Mouse (Mus musculus) hindbrain, postnatal 0 days (tissue): ENCODE measurements around the gene Cdkl4. TPM values are rescaled to one million over a fixed set of nuclear protein-coding genes. Genes with fewer than 3 reads are reported as not detected.

Source experiments
- ATAC-seq: fragments of 200-750 bp; cut with Nextera tagmentation; 2 replicates; pipeline ENCODE4 v1.8.0; 2017; ENCODE audit warnings: mild to moderate bottlenecking, moderate TSS enrichment, moderate library complexity
- DNase-seq: peaks from one replicate; pipeline ENCODE4 v3.0.0-alpha.2; 2015; ENCODE audit warnings: low spot score
- H3K27ac ChIP-seq: fragments of 300-500 bp; sonication (generic); 2 replicates; pipeline ENCODE4 v1.5.1; 2014; ENCODE audit warnings: mild to moderate bottlenecking
- H3K27me3 ChIP-seq: fragments of 300-500 bp; sonication (generic); 2 replicates; pipeline ENCODE4 v1.6.1; 2014; ENCODE audit warnings: low read length, mixed read lengths; ENCODE audit not compliant: insufficient read depth
- H3K36me3 ChIP-seq: fragments of 300-500 bp; sonication (generic); 2 replicates; pipeline ENCODE4 v1.6.1; 2014; ENCODE audit warnings: low read length, mixed read lengths; ENCODE audit not compliant: insufficient read depth
- H3K4me1 ChIP-seq: fragments of 300-500 bp; sonication (generic); 2 replicates; pipeline ENCODE4 v1.6.1; 2014; ENCODE audit warnings: antibody characterized with exemption, low read length, mixed read lengths; ENCODE audit not compliant: insufficient read depth
- H3K4me2 ChIP-seq: fragments of 300-500 bp; sonication (generic); 2 replicates; pipeline ENCODE4 v1.6.1; 2014; ENCODE audit warnings: low read depth, mild to moderate bottlenecking, low read length, moderate library complexity, mixed read lengths
- H3K4me3 ChIP-seq: fragments of 300-500 bp; sonication (generic); 2 replicates; pipeline ENCODE4 v1.5.1; 2014; ENCODE audit warnings: low read length
- H3K9ac ChIP-seq: fragments of 300-500 bp; sonication (generic); replicated peaks from 2 replicates; pipeline ENCODE4 v1.6.1; 2014; ENCODE audit warnings: mild to moderate bottlenecking, low read length, moderate library complexity, mixed read lengths
- H3K9me3 ChIP-seq: fragments of 300-500 bp; sonication (generic); 2 replicates; pipeline ENCODE4 v1.6.1; 2016; ENCODE audit warnings: low read length, mixed read lengths
- CTCF ChIP-seq: IDR thresholded peaks from 2 replicates; pipeline ENCODE4 v1.5.1; 2016; ENCODE audit warnings: antibody characterized with exemption, control low read depth, low read depth
- WGBS: fragments of 180-500 bp; shearing (Covaris S2); extraction: QIAGEN DNeasy Blood & Tissue Kit; methylation state at CpG from one replicate; pipeline ENCODE4 v1.1.7; 2014; 5-methylcytosine and 5-hydroxymethylcytosine counted together
- polyA plus RNA-seq: library from polyadenylated mRNA; unstranded; fragments of >200 nt; fragmentation: Nextera tagmentation; extraction: Ambion mirVana; gene quantifications from 2 replicates; pipeline ENCODE4 v1.2.1, GENCODE M21; 2015
- total RNA-seq: library from RNA; depleted of rRNA; stranded (reverse); fragments of >200 nt; gene quantifications from 2 replicates; pipeline ENCODE4 v1.2.3, GENCODE M21; 2014

Gene Cdkl4
- total and polyA plus RNA-seq, 2 experiments from 2014 or later, result 5.5 to 8.4 TPM

DNA sequence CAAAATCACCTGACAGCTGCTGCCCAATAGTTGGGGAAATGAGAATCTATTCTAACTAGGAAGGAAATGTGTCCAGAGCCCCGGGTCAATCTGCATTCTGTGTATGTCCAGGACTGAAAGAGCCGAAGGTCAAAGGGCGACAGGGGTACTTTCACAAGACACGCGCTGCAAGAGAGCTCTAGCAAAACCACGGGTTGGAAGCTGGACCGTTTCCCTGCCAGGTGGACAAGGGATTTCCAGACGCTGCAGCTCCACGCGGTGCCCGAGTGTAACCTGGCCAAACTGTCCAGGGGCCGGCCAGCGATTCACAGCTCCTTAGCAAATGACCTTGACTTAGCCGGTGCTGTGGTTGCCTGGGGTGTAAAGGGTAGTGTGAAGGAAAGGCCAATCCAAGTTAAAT is 19.0 kb downstream of the Cdkl4 start:
- H3K9ac ChIP-seq, result no peak overlapping the region
- H3K27me3 ChIP-seq, result no peaks in the 10 kb centered on the region
- DNase-seq, result no peak
- H3K36me3 ChIP-seq, result no peaks in the 10 kb centered on the region
- H3K27ac ChIP-seq, result no peak overlapping the region
- H3K9me3 ChIP-seq, result no peaks in the 10 kb centered on the region
- ATAC-seq, result no peak
- no peak overlapping the region for H3K4me3 ChIP-seq
- no peak overlapping the region for H3K4me2 ChIP-seq
- no peaks in the 10 kb centered on the region for H3K4me1 ChIP-seq
- WGBS, result 73% methylated on average over 14 of the region's 14 CpGs
- TF ChIP-seq CTCF, result no peak

DNA sequence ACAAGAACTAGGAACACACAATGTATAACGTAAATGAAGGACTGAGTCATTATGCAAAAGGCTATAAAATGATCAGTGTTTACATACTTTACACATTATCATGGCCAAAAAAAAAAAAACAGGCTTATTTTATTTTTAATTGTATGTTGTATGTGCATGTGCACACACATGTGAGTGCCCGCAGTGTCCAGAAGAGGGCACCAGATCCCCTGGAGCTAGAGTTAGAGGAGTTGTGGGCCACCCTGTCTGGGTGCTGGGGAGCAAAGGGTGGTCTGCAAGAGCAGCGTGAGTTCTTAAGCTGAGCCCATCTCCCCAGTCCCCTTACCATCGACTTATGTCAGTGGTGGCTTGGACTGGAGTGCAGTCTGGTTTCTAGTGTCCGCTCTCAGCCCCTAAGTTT is 20.2 kb downstream of the Cdkl4 start:
- Histone ChIP-seq H3K4me1 (no peaks in the 10 kb centered on the region), H3K9ac (no peak overlapping the region), H3K27me3 (no peaks in the 10 kb centered on the region), H3K36me3 (no peaks in the 10 kb centered on the region), H3K9me3 (no peaks in the 10 kb centered on the region), H3K4me3 (no peak overlapping the region), H3K4me2 (no peak overlapping the region), H3K27ac (no peak overlapping the region)
- DNase-seq (no peak), ATAC-seq (no peak)
- TF ChIP-seq CTCF, result peak; percentile 13; the same call in 1 of the 2 replicates
- 98% methylated on average over 5 of the region's 5 CpGs for WGBS

GRCm38 (mm10) chr17:80553318-80554270 is 24.0 kb downstream of the Cdkl4 start:
- H3K9ac ChIP-seq, result peak overlapping the region; percentile 50
- peak overlapping the region; percentile 48 for H3K4me3 ChIP-seq
- TF ChIP-seq CTCF, result peak; percentile 78
- peak overlapping the region; percentile 72 for H3K27ac ChIP-seq
- no peaks in the 10 kb centered on the region for H3K36me3 ChIP-seq
- ATAC-seq (peak; percentile 90), DNase-seq (peak; percentile 97)
- peak overlapping the region; percentile 51 for H3K4me2 ChIP-seq
- 3% methylated on average over 35 of the region's 35 CpGs for WGBS
- H3K27me3 ChIP-seq, result no peaks in the 10 kb centered on the region
- no peaks in the 10 kb centered on the region for H3K4me1 ChIP-seq
- H3K9me3 ChIP-seq, result no peaks in the 10 kb centered on the region

DNA sequence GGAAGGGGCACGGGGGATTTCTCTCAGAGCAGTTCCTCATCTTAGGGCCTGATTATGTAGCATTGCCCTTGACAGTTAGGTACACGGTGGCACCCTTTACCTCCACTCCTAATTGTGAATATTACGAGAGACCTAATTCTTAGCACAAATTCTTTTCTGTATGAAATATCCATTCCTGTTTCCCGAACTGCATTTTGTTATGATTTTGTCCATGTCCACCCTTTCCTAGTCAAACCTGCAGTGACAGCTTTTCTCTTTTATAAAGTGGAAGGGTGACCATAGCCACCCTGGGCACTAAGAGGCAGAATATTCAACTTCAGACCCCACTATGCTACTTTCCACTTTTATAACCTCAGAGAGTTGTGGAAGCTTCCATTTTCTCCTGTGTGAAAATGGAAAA is 25.0 kb downstream of the Cdkl4 start:
- 73% methylated on average over 4 of the region's 4 CpGs for WGBS
- peak overlapping the region; percentile 51; the same call in 1 of the 2 replicates for H3K4me2 ChIP-seq
- TF ChIP-seq CTCF, result no peak
- H3K9ac ChIP-seq, result no peak overlapping the region
- ATAC-seq (no peak), DNase-seq (no peak)
- H3K4me1 ChIP-seq, result no peaks in the 10 kb centered on the region
- no peaks in the 10 kb centered on the region for H3K36me3 ChIP-seq
- H3K27me3 ChIP-seq, result no peaks in the 10 kb centered on the region
- H3K9me3 ChIP-seq, result no peaks in the 10 kb centered on the region
- peak overlapping the region; percentile 48; the same call in 1 of the 2 replicates for H3K4me3 ChIP-seq
- H3K27ac ChIP-seq, result peak overlapping the region; percentile 72; the same call in 1 of the 2 replicates

DNA sequence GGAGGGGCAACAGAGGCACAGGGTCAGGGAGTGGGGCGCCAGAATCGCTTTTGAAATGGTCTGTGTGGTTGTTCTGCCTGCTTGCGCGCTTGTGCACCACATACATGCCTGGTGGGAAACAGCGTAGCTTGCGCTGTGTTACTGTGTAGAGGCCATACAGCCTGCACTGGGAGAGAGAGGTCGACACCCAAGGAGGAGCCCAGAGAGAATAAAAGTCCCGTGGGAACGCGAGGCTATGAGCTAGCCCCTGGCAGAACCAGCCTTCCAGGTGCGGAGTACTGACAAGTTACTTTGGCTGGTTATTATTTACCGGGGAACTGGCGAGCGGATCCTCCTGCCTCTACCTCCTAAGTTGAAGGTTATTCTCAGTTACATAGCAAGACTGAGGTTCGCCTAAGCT is 26.6 kb downstream of the Cdkl4 start:
- Histone ChIP-seq H3K4me1 (no peaks in the 10 kb centered on the region), H3K9ac (no peak overlapping the region), H3K4me2 (no peak overlapping the region), H3K9me3 (no peaks in the 10 kb centered on the region), H3K36me3 (no peaks in the 10 kb centered on the region), H3K4me3 (no peak overlapping the region), H3K27me3 (no peaks in the 10 kb centered on the region), H3K27ac (no peak overlapping the region)
- WGBS, result 87% methylated on average over 15 of the region's 15 CpGs
- ATAC-seq (no peak), DNase-seq (no peak)
- no peak for TF ChIP-seq CTCF

DNA sequence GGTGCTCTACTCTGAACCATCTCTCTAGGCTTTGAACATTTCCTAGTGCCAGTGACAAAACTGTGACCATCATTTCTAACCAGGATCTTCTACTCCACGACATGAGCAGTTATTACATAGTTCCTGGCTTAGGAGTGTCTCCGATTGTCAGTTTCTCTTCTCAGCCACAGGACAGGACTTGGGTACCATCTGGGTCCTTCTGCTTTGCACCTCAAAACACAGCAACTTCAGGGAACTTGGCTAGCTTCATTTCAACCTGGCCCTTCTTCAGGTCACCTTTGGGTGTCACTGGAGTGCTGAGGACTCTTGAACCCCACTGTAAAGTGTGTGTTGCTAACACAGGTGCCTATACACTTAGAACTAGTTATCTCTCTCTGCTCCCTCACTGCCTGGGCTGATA is 30.8 kb downstream of the Cdkl4 start:
- Histone ChIP-seq H3K4me1 (no peaks in the 10 kb centered on the region), H3K36me3 (no peaks in the 10 kb centered on the region), H3K27ac (no peak overlapping the region), H3K9ac (no peak overlapping the region), H3K4me2 (no peak overlapping the region), H3K4me3 (no peak overlapping the region), H3K27me3 (no peaks in the 10 kb centered on the region), H3K9me3 (no peaks in the 10 kb centered on the region)
- ATAC-seq, result no peak
- TF ChIP-seq CTCF, result no peak
- 93% methylated on average over 2 of the region's 2 CpGs for WGBS
- DNase-seq, result no peak

- Histone ChIP-seq H3K36me3 (no peaks in the 10 kb centered on the region), H3K27ac (no peak overlapping the region), H3K9me3 (no peaks in the 10 kb centered on the region), H3K4me1 (no peaks in the 10 kb centered on the region), H3K4me2 (no peak overlapping the region), H3K27me3 (no peaks in the 10 kb centered on the region), H3K4me3 (no peak overlapping the region), H3K9ac (no peak overlapping the region)
- ATAC-seq (no peak), DNase-seq (no peak)
- WGBS, result 87% methylated on average over 8 of the region's 8 CpGs
- no peak for TF ChIP-seq CTCF
These were observed 31.4 kb downstream of the Cdkl4 start for GRCm38 (mm10) chr17:80546227-80546626.
